Comparison of ENCODE assay signal across 8 mouse cellular contexts in genomic region chr3:109171070-109171778, GRCm38 (mm10). TPM values are rescaled to one million over a fixed set of nuclear protein-coding genes. Genes with fewer than 3 reads are reported as not detected.
DNase-seq lines count a peak whose midpoint lies in the region; ATAC-seq and TF ChIP-seq lines count a peak whose summit lies in the region.

No protein-coding gene starts in this region.

- peak; percentile 65 for DNase-seq in ZHBTc4 (ENCODE audit: low read depth, low spot score)
- DNase-seq in cerebellum, adult 8-10 months, result peak; percentile 34
- DNase-seq in forebrain, postnatal 0 days, result peak; percentile 88
- peak; percentile 28 for DNase-seq in hindlimb bud, embryonic 11.5 days (ENCODE audit: extremely low spot score, low read depth, low spot score)
- DNase-seq in left cerebral cortex, adult 11 months (ENCODE audit: low spot score), result peak; percentile 45
- peak; percentile 36 for DNase-seq in retina, postnatal 7 days (ENCODE audit: low read depth, low spot score)
- DNase-seq in yolk sac, embryonic 10.5 days (ENCODE audit: low spot score), result peak; percentile 7

- TF ChIP-seq CTCF in forebrain, postnatal 0 days (IDR thresholded peaks at IDR 0.05; ENCODE audit: low read depth), result peak; percentile 91

- H3K9ac ChIP-seq in forebrain, postnatal 0 days, result peak overlapping the region; percentile 25; the same call in 1 of the 2 replicates

- no peaks in the 10 kb centered on the region for H3K27me3 ChIP-seq in forebrain, postnatal 0 days (ENCODE audit: insufficient read depth, low read length)

- ATAC-seq in forebrain, postnatal 0 days, result peak; percentile 91
- peak; percentile 86 for ATAC-seq in megakaryocyte, adult 5-6 weeks (ENCODE audit: poor library complexity, severe bottlenecking)

- H3K4me3 ChIP-seq in forebrain, postnatal 0 days (ENCODE audit: low read depth, low read length), result peak overlapping the region; percentile 7; the same call in 1 of the 2 replicates

- peak overlapping the region; percentile 34 for H3K4me2 ChIP-seq in forebrain, postnatal 0 days (ENCODE audit: low read depth)

- 24% methylated on average over 15 of the region's 15 CpGs for WGBS in forebrain, postnatal 0 days

- H3K27ac ChIP-seq in forebrain, postnatal 0 days (ENCODE audit: low read depth, low read length), result no peak overlapping the region

- no peaks in the 10 kb centered on the region for H3K4me1 ChIP-seq in forebrain, postnatal 0 days (ENCODE audit: insufficient read depth)

- H3K9me3 ChIP-seq in forebrain, postnatal 0 days (ENCODE audit: low read length), result no peaks in the 10 kb centered on the region

- H3K36me3 ChIP-seq in forebrain, postnatal 0 days (ENCODE audit: insufficient read depth), result 0 out of 2 replicates have a peak, but pooled peaks cover 2% of the 10 kb centered on the region

RNA-seq across cellular contexts. Expression of gene Slc25a24, which starts 48.3 kb away (rescaled TPM):
- 3.8 and 5.2 TPM in 2 replicates for total RNA-seq in forebrain, postnatal 0 days (2014; rRNA removed)
- 2.1 and 2.7 TPM in 2 replicates for polyA plus RNA-seq in forebrain, postnatal 0 days (2015; fragmentation: Nextera tagmentation; extraction: Ambion mirVana)
- 79.2 and 86.8 TPM in 2 replicates for total RNA-seq in megakaryocyte, adult 5-6 weeks (2015)
- 87.0 and 90.7 TPM in 2 replicates for total RNA-seq in megakaryocyte, adult 5-6 weeks (2017)

Comparison
In these comparisons a context has a peak if more than half of its experiments do, and no peak if none do; other contexts are left out.
1. DNase-seq: peak in every context shown above with its lines; median percentile 88 in forebrain, postnatal 0 days; 65 in ZHBTc4; 45 in left cerebral cortex, adult 11 months; 36 in retina, postnatal 7 days; 34 in cerebellum, adult 8-10 months; 28 in hindlimb bud, embryonic 11.5 days; 7 in yolk sac, embryonic 10.5 days.
2. RNA of gene Slc25a24, which starts 48.3 kb away (total RNA-seq): 79.2 to 90.7 TPM in megakaryocyte, adult 5-6 weeks; 3.8 to 5.2 TPM in forebrain, postnatal 0 days; every median in the first group is over 10 times any median in the second.